Mouse (Mus musculus): ENCODE measurements at regions not wholly inside any gene's neighbourhood (a gene's known extent, or its start where the extent isn't known, plus 50 kb on each side); places are given as distances from the start of the nearest gene placed in this dataset.

- no peak for ATAC-seq (ENCODE audit: insufficient read depth, low FRiP score, low TSS enrichment)
- no peaks in the 10 kb centered on the region for H3K4me1 ChIP-seq (ENCODE audit: control insufficient read depth, insufficient read depth, low read length)
- no peak for DNase-seq (ENCODE audit: low spot score)
- no peaks in the 10 kb centered on the region for H3K9me3 ChIP-seq (ENCODE audit: control insufficient read depth, low read length)
- no peak overlapping the region for H3K9ac ChIP-seq (ENCODE audit: low read length)
- H3K4me2 ChIP-seq (ENCODE audit: low read depth): no peak overlapping the region
- H3K36me3 ChIP-seq (ENCODE audit: control insufficient read depth, insufficient read depth, low read length): no peaks in the 10 kb centered on the region
- no peaks in the 10 kb centered on the region for H3K27me3 ChIP-seq (ENCODE audit: control insufficient read depth, insufficient read depth, low read length)
- 67% methylated on average over 10 of the region's 10 CpGs for WGBS
- no peak overlapping the region for H3K4me3 ChIP-seq (ENCODE audit: low read depth, low read length)
- no peak overlapping the region for H3K27ac ChIP-seq (ENCODE audit: low read depth, low read length)
Measured at GRCm38 (mm10) chr12:16009822-16010620, 193.3 kb upstream of the Trib2 start.

GRCm38 (mm10) chr12:16008763-16009515 lies 192.2 kb upstream of the Trib2 start:
- WGBS: 60% methylated on average over 3 of the region's 3 CpGs
- no peaks in the 10 kb centered on the region for H3K4me1 ChIP-seq (ENCODE audit: control insufficient read depth, insufficient read depth, low read length)
- no peak overlapping the region for H3K27ac ChIP-seq (ENCODE audit: low read depth, low read length)
- H3K9me3 ChIP-seq (ENCODE audit: control insufficient read depth, low read length): no peaks in the 10 kb centered on the region
- no peaks in the 10 kb centered on the region for H3K27me3 ChIP-seq (ENCODE audit: control insufficient read depth, insufficient read depth, low read length)
- no peak overlapping the region for H3K4me3 ChIP-seq (ENCODE audit: low read depth, low read length)
- DNase-seq (ENCODE audit: low spot score) (no peak), ATAC-seq (ENCODE audit: insufficient read depth, low FRiP score, low TSS enrichment) (no peak)
- no peaks in the 10 kb centered on the region for H3K36me3 ChIP-seq (ENCODE audit: control insufficient read depth, insufficient read depth, low read length)
- no peak overlapping the region for H3K9ac ChIP-seq (ENCODE audit: low read length)
- H3K4me2 ChIP-seq (ENCODE audit: low read depth): no peak overlapping the region

GRCm38 (mm10) chr12:16008261-16008660 lies 191.5 kb upstream of the Trib2 start:
- WGBS: 87% methylated on average over 4 of the region's 4 CpGs
- H3K4me1 ChIP-seq (ENCODE audit: control insufficient read depth, insufficient read depth, low read length): no peaks in the 10 kb centered on the region
- H3K9me3 ChIP-seq (ENCODE audit: control insufficient read depth, low read length): no peaks in the 10 kb centered on the region
- no peak overlapping the region for H3K27ac ChIP-seq (ENCODE audit: low read depth, low read length)
- ATAC-seq (ENCODE audit: insufficient read depth, low FRiP score, low TSS enrichment) (no peak), DNase-seq (ENCODE audit: low spot score) (no peak)
- no peaks in the 10 kb centered on the region for H3K36me3 ChIP-seq (ENCODE audit: control insufficient read depth, insufficient read depth, low read length)
- no peak overlapping the region for H3K4me3 ChIP-seq (ENCODE audit: low read depth, low read length)
- no peaks in the 10 kb centered on the region for H3K27me3 ChIP-seq (ENCODE audit: control insufficient read depth, insufficient read depth, low read length)
- H3K9ac ChIP-seq (ENCODE audit: low read length): no peak overlapping the region
- H3K4me2 ChIP-seq (ENCODE audit: low read depth): no peak overlapping the region

- H3K4me3 ChIP-seq (ENCODE audit: low read depth, low read length): no peak overlapping the region
- H3K27me3 ChIP-seq (ENCODE audit: control insufficient read depth, insufficient read depth, low read length): no peaks in the 10 kb centered on the region
- H3K9me3 ChIP-seq (ENCODE audit: control insufficient read depth, low read length): no peaks in the 10 kb centered on the region
- DNase-seq (ENCODE audit: low spot score) (no peak), ATAC-seq (ENCODE audit: insufficient read depth, low FRiP score, low TSS enrichment) (no peak)
- no peak overlapping the region for H3K4me2 ChIP-seq (ENCODE audit: low read depth)
- no peak overlapping the region for H3K27ac ChIP-seq (ENCODE audit: low read depth, low read length)
- no peaks in the 10 kb centered on the region for H3K4me1 ChIP-seq (ENCODE audit: control insufficient read depth, insufficient read depth, low read length)
- WGBS: 88% methylated on average over 5 of the region's 5 CpGs
- no peaks in the 10 kb centered on the region for H3K36me3 ChIP-seq (ENCODE audit: control insufficient read depth, insufficient read depth, low read length)
- no peak overlapping the region for H3K9ac ChIP-seq (ENCODE audit: low read length)
Measured at GRCm38 (mm10) chr12:16006688-16007087, 190.0 kb upstream of the Trib2 start.

GRCm38 (mm10) chr12:16006286-16006685 lies 189.6 kb upstream of the Trib2 start:
- no peak overlapping the region for H3K9ac ChIP-seq (ENCODE audit: low read length)
- no peaks in the 10 kb centered on the region for H3K9me3 ChIP-seq (ENCODE audit: control insufficient read depth, low read length)
- ATAC-seq (ENCODE audit: insufficient read depth, low FRiP score, low TSS enrichment) (no peak), DNase-seq (ENCODE audit: low spot score) (no peak)
- H3K27ac ChIP-seq (ENCODE audit: low read depth, low read length): no peak overlapping the region
- H3K4me3 ChIP-seq (ENCODE audit: low read depth, low read length): no peak overlapping the region
- H3K4me1 ChIP-seq (ENCODE audit: control insufficient read depth, insufficient read depth, low read length): no peaks in the 10 kb centered on the region
- WGBS: 94% methylated on average over 5 of the region's 5 CpGs
- no peaks in the 10 kb centered on the region for H3K27me3 ChIP-seq (ENCODE audit: control insufficient read depth, insufficient read depth, low read length)
- no peak overlapping the region for H3K4me2 ChIP-seq (ENCODE audit: low read depth)
- no peaks in the 10 kb centered on the region for H3K36me3 ChIP-seq (ENCODE audit: control insufficient read depth, insufficient read depth, low read length)

GRCm38 (mm10) chr12:16001811-16002210 lies 185.1 kb upstream of the Trib2 start:
- Histone ChIP-seq H3K36me3 (ENCODE audit: control insufficient read depth, insufficient read depth, low read length) (no peaks in the 10 kb centered on the region), H3K9me3 (ENCODE audit: control insufficient read depth, low read length) (no peaks in the 10 kb centered on the region), H3K9ac (ENCODE audit: low read length) (no peak overlapping the region), H3K27me3 (ENCODE audit: control insufficient read depth, insufficient read depth, low read length) (no peaks in the 10 kb centered on the region), H3K4me3 (ENCODE audit: low read depth, low read length) (no peak overlapping the region), H3K4me1 (ENCODE audit: control insufficient read depth, insufficient read depth, low read length) (no peaks in the 10 kb centered on the region), H3K27ac (ENCODE audit: low read depth, low read length) (no peak overlapping the region), H3K4me2 (ENCODE audit: low read depth) (no peak overlapping the region)
- no peak for DNase-seq (ENCODE audit: low spot score)
- ATAC-seq (ENCODE audit: insufficient read depth, low FRiP score, low TSS enrichment): no peak
- 91% methylated on average over 7 of the region's 7 CpGs for WGBS

- Histone ChIP-seq H3K36me3 (ENCODE audit: control insufficient read depth, insufficient read depth, low read length) (no peaks in the 10 kb centered on the region), H3K9ac (ENCODE audit: low read length) (no peak overlapping the region), H3K27me3 (ENCODE audit: control insufficient read depth, insufficient read depth, low read length) (no peaks in the 10 kb centered on the region), H3K9me3 (ENCODE audit: control insufficient read depth, low read length) (no peaks in the 10 kb centered on the region), H3K4me2 (ENCODE audit: low read depth) (no peak overlapping the region), H3K4me1 (ENCODE audit: control insufficient read depth, insufficient read depth, low read length) (no peaks in the 10 kb centered on the region), H3K27ac (ENCODE audit: low read depth, low read length) (no peak overlapping the region), H3K4me3 (ENCODE audit: low read depth, low read length) (no peak overlapping the region)
- DNase-seq (ENCODE audit: low spot score): no peak
- WGBS: 77% methylated on average over 5 of the region's 5 CpGs
- no peak for ATAC-seq (ENCODE audit: insufficient read depth, low FRiP score, low TSS enrichment)
Measured at GRCm38 (mm10) chr12:16001225-16001624, 184.5 kb upstream of the Trib2 start.

DNA sequence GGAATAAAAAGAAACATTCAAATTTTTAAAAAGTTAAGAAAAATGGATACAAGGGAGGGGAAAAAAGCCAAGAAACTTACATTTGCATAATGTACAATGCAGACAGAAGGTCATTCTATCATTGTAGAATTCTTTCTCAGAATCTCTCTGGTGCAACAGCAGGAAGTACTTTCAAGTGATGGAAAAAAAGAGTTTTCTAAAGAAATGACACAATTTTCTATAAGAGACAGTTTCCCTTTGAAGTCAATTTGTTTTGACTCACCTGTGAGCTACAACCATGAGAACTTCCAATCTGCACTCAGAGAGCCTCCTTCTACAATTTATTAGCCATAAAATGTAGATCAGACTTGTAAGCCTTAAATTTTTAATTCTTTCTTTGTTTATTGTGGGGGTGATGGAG lies 181.6 kb upstream of the Trib2 start:
- Histone ChIP-seq H3K4me2 (ENCODE audit: low read depth) (no peak overlapping the region), H3K9ac (ENCODE audit: low read length) (no peak overlapping the region), H3K4me1 (ENCODE audit: control insufficient read depth, insufficient read depth, low read length) (no peaks in the 10 kb centered on the region), H3K4me3 (ENCODE audit: low read depth, low read length) (no peak overlapping the region), H3K36me3 (ENCODE audit: control insufficient read depth, insufficient read depth, low read length) (no peaks in the 10 kb centered on the region), H3K27ac (ENCODE audit: low read depth, low read length) (no peak overlapping the region), H3K9me3 (ENCODE audit: control insufficient read depth, low read length) (no peaks in the 10 kb centered on the region), H3K27me3 (ENCODE audit: control insufficient read depth, insufficient read depth, low read length) (no peaks in the 10 kb centered on the region)
- ATAC-seq (ENCODE audit: insufficient read depth, low FRiP score, low TSS enrichment): no peak
- no peak for DNase-seq (ENCODE audit: low spot score)

GRCm38 (mm10) chr12:15993866-15994265 lies 177.1 kb upstream of the Trib2 start:
- Histone ChIP-seq H3K9me3 (ENCODE audit: control insufficient read depth, low read length) (no peaks in the 10 kb centered on the region), H3K36me3 (ENCODE audit: control insufficient read depth, insufficient read depth, low read length) (no peaks in the 10 kb centered on the region), H3K4me1 (ENCODE audit: control insufficient read depth, insufficient read depth, low read length) (no peaks in the 10 kb centered on the region), H3K27me3 (ENCODE audit: control insufficient read depth, insufficient read depth, low read length) (no peaks in the 10 kb centered on the region), H3K9ac (ENCODE audit: low read length) (no peak overlapping the region), H3K4me3 (ENCODE audit: low read depth, low read length) (no peak overlapping the region), H3K27ac (ENCODE audit: low read depth, low read length) (no peak overlapping the region), H3K4me2 (ENCODE audit: low read depth) (no peak overlapping the region)
- DNase-seq (ENCODE audit: low spot score): no peak
- WGBS: 73% methylated on average over 3 of the region's 3 CpGs
- ATAC-seq (ENCODE audit: insufficient read depth, low FRiP score, low TSS enrichment): no peak

Measured in neural tube, embryonic 11.5 days (tissue).